ENCODE assay signal across 12 mouse cellular contexts in genomic region chr7:82269948-82270347, GRCm38 (mm10).
DNase-seq lines count a peak whose midpoint lies in the region; ATAC-seq and TF ChIP-seq lines count a peak whose summit lies in the region.
"Had no signal": no experiment of that assay in that cellular context is flagged by ENCODE, and none has a peak within 500 bp of the region (broad histone marks: within the 10 kb centered on the region; RNA-seq: fewer than 3 reads in every experiment).

No protein-coding gene starts in this region.

- no peak for TF ChIP-seq EP300 in liver, postnatal 0 days (IDR thresholded peaks at IDR 0.05; ENCODE audit: low read depth)
- no peak for TF ChIP-seq EP300 in CH12.LX (IDR thresholded peaks at IDR 0.05; ENCODE audit: low read length)

- H3K4me2 ChIP-seq in forebrain, embryonic 11.5 days (ENCODE audit: low read depth, low read length, severe bottlenecking) = no peak overlapping the region
- no peak overlapping the region for H3K4me2 ChIP-seq in forebrain, embryonic 14.5 days (ENCODE audit: low read length)
- H3K4me2 ChIP-seq in liver, postnatal 0 days (ENCODE audit: low read depth, low read length) = no peak overlapping the region
- no peak overlapping the region for H3K4me2 ChIP-seq in liver, embryonic 11.5 days
- H3K4me2 ChIP-seq in CH12.LX (ENCODE audit: insufficient read depth, low read depth, poor library complexity, severe bottlenecking) = no peak overlapping the region
- H3K4me2 ChIP-seq: forebrain, embryonic 13.5 days; intestine, embryonic 15.5 days; midbrain, embryonic 11.5 days had no signal

- no peaks in the 10 kb centered on the region for H3K9me3 ChIP-seq in forebrain, embryonic 11.5 days (ENCODE audit: control insufficient read depth, low read length)
- H3K9me3 ChIP-seq in forebrain, embryonic 14.5 days (replicated peaks; ENCODE audit: control insufficient read depth, low read length) = no peaks in the 10 kb centered on the region
- no peaks in the 10 kb centered on the region for H3K9me3 ChIP-seq in liver, postnatal 0 days (ENCODE audit: low read length)
- no peaks in the 10 kb centered on the region for H3K9me3 ChIP-seq in liver, embryonic 11.5 days (ENCODE audit: control insufficient read depth, low read length)
- H3K9me3 ChIP-seq in CH12.LX (replicated peaks; ENCODE audit: low read length) = peaks cover 3% of the 10 kb centered on the region
- H3K9me3 ChIP-seq: forebrain, embryonic 13.5 days; intestine, embryonic 15.5 days had no signal

- dilution Hi-C loops in CH12.LX (cut with MboI; ENCODE audit: extremely low pct_ligation_motif_present, extremely low pct_unique_long_range_greater_than_20kb, low sequenced_read_pairs) = no loop called here

- H3K36me3 ChIP-seq in forebrain, embryonic 11.5 days (ENCODE audit: control insufficient read depth, insufficient read depth, low read length) = no peaks in the 10 kb centered on the region
- no peaks in the 10 kb centered on the region for H3K36me3 ChIP-seq in forebrain, embryonic 14.5 days (ENCODE audit: control insufficient read depth, insufficient read depth, low read length)
- no peaks in the 10 kb centered on the region for H3K36me3 ChIP-seq in liver, postnatal 0 days (replicated peaks; ENCODE audit: insufficient read depth, low read length)
- no peaks in the 10 kb centered on the region for H3K36me3 ChIP-seq in liver, embryonic 11.5 days (ENCODE audit: control insufficient read depth, insufficient read depth, low read length)
- no peaks in the 10 kb centered on the region for H3K36me3 ChIP-seq in CH12.LX (replicated peaks in 1 of 2; ENCODE audit: control insufficient read depth in 1 of 2, insufficient read depth in 1 of 2, low read length in 1 of 2)
- H3K36me3 ChIP-seq: intestine, embryonic 15.5 days had no signal

- in situ Hi-C loops in CH12.LX (cut with MboI; ENCODE audit: low pct_ligation_motif_present, low pct_unique_long_range_greater_than_20kb, low sequenced_read_pairs) = loop anchor here (5.0 to 25.0 kb wide), 3 partner anchors 148 to 483 kb away; partner anchors contain the start of gene 3110040N11Rik

- H3K27ac ChIP-seq in forebrain, embryonic 11.5 days (ENCODE audit: low read depth, low read length) = no peak overlapping the region
- H3K27ac ChIP-seq in forebrain, embryonic 14.5 days (ENCODE audit: low read depth, low read length) = no peak overlapping the region
- no peak overlapping the region for H3K27ac ChIP-seq in liver, postnatal 0 days (ENCODE audit: low read depth)
- H3K27ac ChIP-seq in liver, embryonic 11.5 days (ENCODE audit: low read depth, low read length) = no peak overlapping the region
- H3K27ac ChIP-seq in CH12.LX (ENCODE audit: insufficient read depth, low read depth) = no peak overlapping the region
- H3K27ac ChIP-seq: forebrain, embryonic 13.5 days; intestine, embryonic 15.5 days had no signal

- no peaks in the 10 kb centered on the region for H3K4me1 ChIP-seq in forebrain, embryonic 11.5 days (replicated peaks; ENCODE audit: control insufficient read depth, insufficient read depth, low read length)
- no peaks in the 10 kb centered on the region for H3K4me1 ChIP-seq in forebrain, embryonic 14.5 days (ENCODE audit: control insufficient read depth, insufficient read depth, low read length)
- H3K4me1 ChIP-seq in liver, postnatal 0 days (ENCODE audit: insufficient read depth) = no peaks in the 10 kb centered on the region
- H3K4me1 ChIP-seq in liver, embryonic 11.5 days (replicated peaks; ENCODE audit: control insufficient read depth, insufficient read depth, low read length) = no peaks in the 10 kb centered on the region
- H3K4me1 ChIP-seq in CH12.LX (ENCODE audit: control insufficient read depth in 1 of 2, insufficient read depth in 2 of 2) = peaks cover 0 to 4% of the 10 kb centered on the region in 2 experiments; a peak in 1 of 4 replicates
- H3K4me1 ChIP-seq: forebrain, embryonic 13.5 days; intestine, embryonic 15.5 days had no signal

- TF ChIP-seq RAD21 in CH12.LX (IDR thresholded peaks at IDR 0.05; ENCODE audit: low read depth, low read length) = no peak

- ATAC-seq in forebrain, embryonic 11.5 days (replicated peaks; ENCODE audit: low FRiP score) = no peak
- ATAC-seq in forebrain, embryonic 14.5 days = no peak
- no peak for ATAC-seq in liver, postnatal 0 days
- no peak for ATAC-seq in liver, embryonic 11.5 days (replicated peaks; ENCODE audit: low FRiP score)
- ATAC-seq in common myeloid progenitor, adult 5-6 weeks (replicated peaks; ENCODE audit: low read depth, poor library complexity, severe bottlenecking) = peak; percentile 60; the same call in 1 of the 2 replicates
- ATAC-seq: forebrain, embryonic 13.5 days; intestine, embryonic 15.5 days had no signal

- TF ChIP-seq POLR2A in CH12.LX (IDR thresholded peaks at IDR 0.05; ENCODE audit: low read depth, low read length) = no peak

- no peak overlapping the region for H3K9ac ChIP-seq in forebrain, embryonic 11.5 days (ENCODE audit: low read length)
- no peak overlapping the region for H3K9ac ChIP-seq in forebrain, embryonic 14.5 days (ENCODE audit: low read length)
- no peak overlapping the region for H3K9ac ChIP-seq in liver, postnatal 0 days (replicated peaks)
- H3K9ac ChIP-seq in liver, embryonic 11.5 days (ENCODE audit: low read depth, low read length) = no peak overlapping the region
- H3K9ac ChIP-seq in CH12.LX (ENCODE audit: insufficient read depth, low read depth) = no peak overlapping the region
- H3K9ac ChIP-seq: forebrain, embryonic 13.5 days; intestine, embryonic 15.5 days had no signal

- no peaks in the 10 kb centered on the region for H3K79me2 ChIP-seq in CH12.LX (replicated peaks; ENCODE audit: control insufficient read depth, extremely low read depth, insufficient read depth, poor library complexity, severe bottlenecking)

- peak; percentile 45 for DNase-seq in forebrain, embryonic 11.5 days (ENCODE audit: low spot score)
- no peak for DNase-seq in forebrain, embryonic 14.5 days (ENCODE audit: low spot score)
- no peak for DNase-seq in liver, postnatal 0 days
- DNase-seq in liver, embryonic 11.5 days (ENCODE audit: low spot score) = no peak
- DNase-seq in CH12.LX (ENCODE audit: extremely low read depth) = peak; percentile 23
- no peak for DNase-seq in ovary, postnatal 14 days (ENCODE audit: low spot score)
- no peak for DNase-seq in lung, postnatal 14 days
- DNase-seq: heart, postnatal 14 days had no signal

- TF ChIP-seq CTCF in liver, postnatal 0 days (IDR thresholded peaks at IDR 0.05; ENCODE audit: low read depth) = peak; percentile 41
- TF ChIP-seq CTCF in CH12.LX (conservative IDR thresholded peaks at IDR 0.05 in 1 of 2, IDR thresholded peaks at IDR 0.05 in 1 of 2; ENCODE audit: low read depth in 2 of 2, low read length in 2 of 2) = peak; percentile 39 to 54; a peak in 3 of 4 replicates

- 0% methylated on average over 1 of the region's 1 CpGs for WGBS in forebrain, embryonic 11.5 days
- 6% methylated on average over 1 of the region's 1 CpGs for WGBS in forebrain, embryonic 14.5 days
- WGBS in liver, postnatal 0 days (ENCODE audit: insufficient replicate concordance) = 21% methylated on average over 1 of the region's 1 CpGs
- WGBS in liver, embryonic 11.5 days = 18% methylated on average over 1 of the region's 1 CpGs

- H3K4me3 ChIP-seq in forebrain, embryonic 11.5 days (ENCODE audit: low read depth, low read length) = no peak overlapping the region
- no peak overlapping the region for H3K4me3 ChIP-seq in forebrain, embryonic 14.5 days (ENCODE audit: low read depth, low read length)
- no peak overlapping the region for H3K4me3 ChIP-seq in liver, postnatal 0 days (ENCODE audit: low read depth, low read length)
- no peak overlapping the region for H3K4me3 ChIP-seq in liver, embryonic 11.5 days (ENCODE audit: low read depth, low read length)
- no peak overlapping the region for H3K4me3 ChIP-seq in CH12.LX (replicated peaks in 1 of 3; ENCODE audit: low read depth in 2 of 3, low read length in 2 of 3, poor library complexity in 1 of 3)
- H3K4me3 ChIP-seq: forebrain, embryonic 13.5 days; intestine, embryonic 15.5 days had no signal

- H3K27me3 ChIP-seq in forebrain, embryonic 11.5 days (ENCODE audit: control insufficient read depth, insufficient read depth, low read length) = no peaks in the 10 kb centered on the region
- H3K27me3 ChIP-seq in forebrain, embryonic 14.5 days (replicated peaks; ENCODE audit: control insufficient read depth, insufficient read depth, low read length) = no peaks in the 10 kb centered on the region
- H3K27me3 ChIP-seq in liver, postnatal 0 days (ENCODE audit: insufficient read depth, low read length) = no peaks in the 10 kb centered on the region
- no peaks in the 10 kb centered on the region for H3K27me3 ChIP-seq in liver, embryonic 11.5 days (replicated peaks; ENCODE audit: control insufficient read depth, insufficient read depth, low read length)
- H3K27me3 ChIP-seq in CH12.LX (replicated peaks) = peaks cover 15% of the 10 kb centered on the region
- H3K27me3 ChIP-seq: forebrain, embryonic 13.5 days; intestine, embryonic 15.5 days had no signal

TF ChIP-seq in CH12.LX, 34 proteins besides CTCF, POLR2A, EP300 and RAD21:
- TF ChIP-seq ELF1 (IDR thresholded peaks at IDR 0.05; ENCODE audit: low read depth, low read length) = no peak
- no peak for TF ChIP-seq ZKSCAN1 (IDR thresholded peaks at IDR 0.05; ENCODE audit: borderline replicate concordance, low read depth, low read length)
- TF ChIP-seq JUN (IDR thresholded peaks at IDR 0.05; ENCODE audit: insufficient read depth, low read depth, low read length) = no peak

Comparison
In these comparisons a context has a peak if more than half of its experiments do, and no peak if none do; other contexts are left out.
1. DNase-seq: peak in forebrain, embryonic 11.5 days (single experiment) and CH12.LX (single experiment); none in forebrain, embryonic 14.5 days (single experiment), liver, postnatal 0 days (single experiment), liver, embryonic 11.5 days (single experiment), ovary, postnatal 14 days (single experiment) and lung, postnatal 14 days (single experiment).